Mouse (Mus musculus): ENCODE results near the gene Clcn5.

Gene Clcn5

DNA sequence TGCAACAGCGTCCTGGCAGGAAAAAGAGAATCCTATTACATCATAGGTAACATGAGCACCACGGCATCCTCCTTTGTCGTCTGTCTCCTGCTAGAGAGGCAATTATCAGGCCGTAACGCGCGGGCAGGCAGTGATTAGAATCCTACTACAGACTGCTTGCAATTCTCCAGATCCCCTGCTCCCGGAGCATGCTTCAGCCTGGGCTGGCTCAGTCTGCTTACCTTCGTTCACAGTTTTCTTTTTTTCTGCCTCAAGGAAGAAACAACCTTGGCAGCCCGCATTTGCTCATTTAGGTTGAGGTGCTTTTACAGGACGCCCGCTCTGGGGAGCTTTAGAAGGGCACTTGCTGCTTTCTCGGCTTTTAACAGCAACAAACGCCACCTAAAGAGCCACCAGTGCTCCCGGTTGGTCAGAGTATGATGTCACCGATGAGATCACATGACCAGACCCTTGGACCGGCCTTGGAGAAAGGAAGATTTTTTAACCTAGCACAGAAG, 130.8 kb downstream of the Clcn5 start:
- DNase-seq: peak; percentile 65 to 72

DNA sequence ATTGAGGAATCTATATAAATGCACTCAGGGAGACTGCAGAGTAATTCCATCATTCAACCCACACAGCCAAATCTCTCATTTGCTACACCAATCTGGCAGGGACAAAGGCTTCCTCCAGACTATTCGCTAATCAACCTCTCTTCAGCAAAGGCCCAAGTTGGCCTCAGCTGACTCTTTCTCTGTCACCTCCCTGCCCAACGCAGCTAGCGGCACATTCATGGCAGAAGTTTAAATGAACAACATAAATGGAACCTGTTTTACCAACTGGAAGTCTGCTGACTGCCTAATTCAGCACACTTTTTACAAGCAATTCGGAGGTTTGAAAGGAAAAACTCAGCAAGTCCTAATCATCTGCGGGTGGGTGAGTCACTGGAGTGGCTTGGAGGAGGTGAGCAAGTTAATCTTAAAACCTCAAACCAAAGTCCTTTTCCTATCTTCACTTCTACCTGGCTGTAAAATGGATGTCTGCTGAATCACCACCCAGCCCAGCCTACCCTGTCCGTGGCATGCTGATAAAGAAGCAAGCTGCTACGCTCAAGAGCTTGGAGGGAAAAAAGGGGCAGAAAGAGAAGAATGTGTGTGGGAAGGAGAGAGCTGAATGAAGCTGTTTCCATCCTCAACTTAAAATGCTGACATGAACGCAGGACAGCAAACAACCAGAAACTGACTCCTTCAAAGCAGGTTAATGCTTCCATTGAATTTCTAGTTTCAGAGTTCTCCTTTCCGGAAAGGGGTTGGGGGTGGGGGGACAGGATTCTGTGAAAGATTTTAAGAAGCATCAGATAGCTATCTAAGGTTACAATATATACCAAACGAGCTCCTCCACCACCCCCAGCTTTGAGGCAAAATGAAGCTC, 131.5 kb downstream of the Clcn5 start:
- DNase-seq: peak; percentile 8 to 44

DNA sequence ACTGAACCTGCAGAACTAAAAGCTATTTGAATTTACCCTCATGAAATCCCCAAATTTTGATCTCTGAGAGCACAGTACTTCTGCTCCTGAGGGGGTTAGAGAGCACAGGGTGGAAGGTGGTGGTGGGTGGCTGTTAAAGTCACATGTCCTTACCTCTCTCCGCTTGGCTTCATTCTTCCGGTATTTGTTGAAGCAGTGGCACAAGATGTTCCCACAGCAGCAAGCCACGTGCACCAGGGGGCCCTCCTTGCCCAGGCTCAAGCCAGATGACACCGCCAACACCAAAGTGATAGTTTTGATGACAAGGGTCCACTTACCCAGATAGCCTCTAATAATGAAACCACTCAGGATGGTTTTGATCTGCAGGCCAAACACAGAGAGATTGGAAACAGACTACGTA, 149.0 kb downstream of the Clcn5 start:
- no peak for DNase-seq

GRCm38 (mm10) chrX:7168799-7169198, 150.4 kb downstream of the Clcn5 start:
- no peak for DNase-seq

- peak; percentile 4 to 54 for DNase-seq
Measured at GRCm38 (mm10) chrX:7157976-7158375, 161.2 kb downstream of the Clcn5 start.

DNA sequence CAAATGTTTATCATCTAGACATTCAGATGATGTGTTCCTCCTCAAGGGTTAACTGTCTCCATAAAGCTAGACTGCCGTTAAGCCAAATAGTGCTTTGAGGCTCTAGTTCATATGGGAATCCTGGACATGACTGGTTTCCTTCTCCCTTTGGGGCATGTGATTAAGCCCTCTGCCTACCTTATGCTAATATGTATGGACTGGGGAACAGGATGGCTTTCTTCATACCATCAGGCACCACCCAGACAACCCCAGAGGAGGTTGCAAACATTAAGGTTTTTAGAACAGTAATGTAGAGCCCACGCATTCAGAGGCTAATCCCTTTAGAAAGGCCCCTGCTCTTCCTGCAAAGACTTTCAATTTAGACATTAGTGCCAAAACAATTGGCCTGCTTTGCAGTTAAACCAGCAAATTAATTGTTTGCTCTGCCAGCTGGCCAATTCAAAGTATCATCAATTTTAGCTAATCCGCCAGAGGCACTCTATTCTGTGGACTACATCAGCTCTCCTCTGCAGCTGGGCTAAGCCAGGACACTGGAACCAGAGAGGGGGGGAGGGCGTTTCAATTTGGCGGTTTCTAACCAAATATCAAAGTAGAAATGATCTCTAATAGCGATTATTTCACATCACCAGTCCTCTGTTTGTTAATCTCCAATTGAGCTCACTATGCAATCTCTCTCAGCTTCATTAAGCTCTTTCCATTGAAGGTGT, 163.0 kb downstream of the Clcn5 start:
- no peak for DNase-seq

- DNase-seq: peak in 1 of 2 experiments; percentile 7
Measured at GRCm38 (mm10) chrX:7150129-7150528, 169.0 kb downstream of the Clcn5 start.

- no peak for DNase-seq
Measured at GRCm38 (mm10) chrX:7146156-7146555, 173.0 kb downstream of the Clcn5 start.

DNA sequence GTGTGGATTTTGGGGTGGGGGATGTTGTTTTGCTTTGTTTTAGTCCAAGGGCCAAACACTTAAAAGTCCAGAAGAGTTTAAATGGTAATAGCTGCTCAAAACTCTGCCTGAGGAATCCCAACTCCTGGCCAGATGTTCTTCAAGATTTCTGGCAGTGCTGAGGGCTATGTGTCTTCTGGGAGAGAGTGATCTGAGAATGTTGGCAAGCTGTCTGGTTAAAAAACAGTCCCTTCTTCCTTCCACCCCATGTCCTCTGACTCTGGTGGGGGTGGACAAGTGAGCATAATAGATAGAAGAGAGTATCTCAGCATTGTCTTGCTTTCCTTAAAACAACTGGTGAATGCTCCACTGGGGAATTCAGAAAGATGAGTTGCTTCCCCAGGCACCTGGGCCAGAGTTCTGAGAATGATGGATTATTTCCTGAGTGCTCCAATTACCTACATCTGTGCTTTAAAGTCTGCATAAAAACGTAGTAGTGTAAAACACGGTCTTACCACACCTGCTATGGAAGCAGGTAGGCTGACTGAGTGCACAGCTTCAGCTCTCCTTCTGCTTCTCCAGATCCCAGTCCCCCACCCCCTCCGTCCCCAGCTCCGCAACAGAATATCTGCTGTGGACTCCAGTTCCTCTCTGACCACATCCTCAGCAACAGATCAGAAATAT, 197.4 kb downstream of the Clcn5 start:
- no peak for DNase-seq

DNA sequence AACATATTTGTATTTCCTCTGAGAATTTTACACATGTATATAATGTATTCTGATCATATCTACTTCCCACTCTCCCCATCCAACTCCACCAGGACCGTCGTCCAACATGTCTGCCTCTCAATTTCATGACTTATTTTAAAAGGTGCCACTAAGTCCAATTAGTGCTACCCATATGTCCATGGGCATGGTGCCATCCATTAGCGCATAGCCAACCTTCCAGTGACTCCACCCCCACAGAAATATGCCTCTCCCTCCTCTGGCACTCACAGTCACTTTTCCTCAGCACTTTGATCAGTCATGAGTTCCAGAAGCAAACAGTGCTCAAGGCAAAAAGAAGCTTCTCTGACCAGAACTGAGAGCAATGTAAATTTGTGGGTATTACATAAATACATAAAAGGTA, 204.3 kb downstream of the Clcn5 start:
- DNase-seq: no peak

Measured in kidney, postnatal 25 days (tissue).